ENCODE assay signal across 8 mouse cellular contexts in genomic region chr3:107036458-107037039, GRCm38 (mm10). TPM values are rescaled to one million over a fixed set of nuclear protein-coding genes. Genes with fewer than 3 reads are reported as not detected.
DNase-seq lines count a peak whose midpoint lies in the region; ATAC-seq lines count a peak whose summit lies in the region.

No protein-coding gene starts in this region.

- H3K27ac ChIP-seq in forebrain, embryonic 16.5 days (ENCODE audit: low read length): peak overlapping the region; percentile 87
- H3K27ac ChIP-seq in intestine, embryonic 16.5 days (ENCODE audit: low read length): no peak overlapping the region
- no peak overlapping the region for H3K27ac ChIP-seq in lung, embryonic 16.5 days (ENCODE audit: low read length)

- H3K4me2 ChIP-seq in forebrain, embryonic 16.5 days (ENCODE audit: low read length): peak overlapping the region; percentile 79
- peak overlapping the region; percentile 98 for H3K4me2 ChIP-seq in intestine, embryonic 16.5 days (ENCODE audit: low read depth, low read length)
- H3K4me2 ChIP-seq in lung, embryonic 16.5 days (ENCODE audit: low read depth, low read length): peak overlapping the region; percentile 99

- peaks cover 4% of the 10 kb centered on the region for H3K4me1 ChIP-seq in erythroblast, embryonic 14.5 days (ENCODE audit: control insufficient read depth)
- H3K4me1 ChIP-seq in forebrain, embryonic 16.5 days (replicated peaks; ENCODE audit: control insufficient read depth, insufficient read depth, low read length): peaks cover 45% of the 10 kb centered on the region
- H3K4me1 ChIP-seq in intestine, embryonic 16.5 days (ENCODE audit: control insufficient read depth, insufficient read depth, low read length): peaks cover 4% of the 10 kb centered on the region
- H3K4me1 ChIP-seq in lung, embryonic 16.5 days (replicated peaks; ENCODE audit: control insufficient read depth, insufficient read depth, low read length): peaks cover 12% of the 10 kb centered on the region

- no peaks in the 10 kb centered on the region for H3K9me3 ChIP-seq in erythroblast, embryonic 14.5 days (ENCODE audit: control insufficient read depth, low read length)
- H3K9me3 ChIP-seq in forebrain, embryonic 16.5 days (ENCODE audit: control insufficient read depth, low read length): no peaks in the 10 kb centered on the region
- H3K9me3 ChIP-seq in intestine, embryonic 16.5 days (ENCODE audit: control insufficient read depth, low read length): no peaks in the 10 kb centered on the region
- H3K9me3 ChIP-seq in lung, embryonic 16.5 days (ENCODE audit: control insufficient read depth, low read length): no peaks in the 10 kb centered on the region

- DNase-seq in WW6 (ENCODE audit: low read depth, low spot score): peak; percentile 16
- peak; percentile 54 for DNase-seq in right cerebral cortex, postnatal 4 days
- DNase-seq in ovary, postnatal 36 days (ENCODE audit: low spot score): no peak

- H3K36me3 ChIP-seq in erythroblast, embryonic 14.5 days (ENCODE audit: control insufficient read depth): no peaks in the 10 kb centered on the region
- no peaks in the 10 kb centered on the region for H3K36me3 ChIP-seq in forebrain, embryonic 16.5 days (ENCODE audit: control insufficient read depth, insufficient read depth)
- H3K36me3 ChIP-seq in intestine, embryonic 16.5 days (ENCODE audit: control insufficient read depth, insufficient read depth, low read length): no peaks in the 10 kb centered on the region
- no peaks in the 10 kb centered on the region for H3K36me3 ChIP-seq in lung, embryonic 16.5 days (ENCODE audit: control insufficient read depth, insufficient read depth, low read length)

- H3K4me3 ChIP-seq in erythroblast, embryonic 14.5 days (replicated peaks): peak overlapping the region; percentile 40
- peak overlapping the region; percentile 85 for H3K4me3 ChIP-seq in forebrain, embryonic 16.5 days (replicated peaks; ENCODE audit: low read length)
- H3K4me3 ChIP-seq in intestine, embryonic 16.5 days (ENCODE audit: low read length): peak overlapping the region; percentile 71
- peak overlapping the region; percentile 70 for H3K4me3 ChIP-seq in lung, embryonic 16.5 days (ENCODE audit: low read length)

- under 1% methylated on average over 55 of the region's 55 CpGs for WGBS in forebrain, embryonic 16.5 days
- WGBS in intestine, embryonic 16.5 days: under 1% methylated on average over 55 of the region's 55 CpGs
- WGBS in lung, embryonic 16.5 days: under 1% methylated on average over 49 of the region's 55 CpGs

- peaks cover 50% of the 10 kb centered on the region for H3K27me3 ChIP-seq in erythroblast, embryonic 14.5 days (ENCODE audit: control insufficient read depth)
- H3K27me3 ChIP-seq in forebrain, embryonic 16.5 days (replicated peaks; ENCODE audit: control insufficient read depth, insufficient read depth, low read length): no peaks in the 10 kb centered on the region
- peaks cover 13% of the 10 kb centered on the region for H3K27me3 ChIP-seq in intestine, embryonic 16.5 days (replicated peaks; ENCODE audit: control insufficient read depth, insufficient read depth, low read length)
- peaks cover 7% of the 10 kb centered on the region for H3K27me3 ChIP-seq in lung, embryonic 16.5 days (ENCODE audit: control insufficient read depth, insufficient read depth, low read depth, low read length)

- H3K9ac ChIP-seq in forebrain, embryonic 16.5 days (replicated peaks; ENCODE audit: low read depth, low read length): peak overlapping the region; percentile 92
- peak overlapping the region; percentile 73 for H3K9ac ChIP-seq in intestine, embryonic 16.5 days (ENCODE audit: low read depth, low read length)
- H3K9ac ChIP-seq in lung, embryonic 16.5 days (ENCODE audit: low read length): peak overlapping the region; percentile 81

- no peak for ATAC-seq in erythroblast, adult 5-6 weeks (replicated peaks; ENCODE audit: low FRiP score, poor library complexity, severe bottlenecking)
- peak; percentile 51 for ATAC-seq in forebrain, embryonic 16.5 days
- ATAC-seq in intestine, embryonic 16.5 days: no peak
- ATAC-seq in lung, embryonic 16.5 days (ENCODE audit: low read depth): no peak

RNA-seq across cellular contexts. Expression of gene Kcna3, which starts 0.6 kb away (rescaled TPM):
- not detected in 2 replicates for polyA plus RNA-seq in erythroblast, embryonic 14.5 days (2012)
- total RNA-seq in erythroblast, adult 5-6 weeks (2015; ENCODE audit: low replicate concordance): 4.4 TPM in 1 of 2 replicates, not detected in the other
- 1.5 and 1.7 TPM in 2 replicates for total RNA-seq in erythroblast, adult 5-6 weeks (2017; ENCODE audit: low replicate concordance)
- 14.7 and 15.7 TPM in 2 replicates for polyA plus RNA-seq in forebrain, embryonic 16.5 days (2015; fragmentation: Nextera tagmentation; extraction: Ambion mirVana)
- polyA plus RNA-seq in intestine, embryonic 16.5 days (2015; fragmentation: Nextera tagmentation; extraction: Ambion mirVana): 0.73 and 0.88 TPM in 2 replicates
- polyA plus RNA-seq in lung, embryonic 16.5 days (2015; fragmentation: Nextera tagmentation; extraction: Ambion mirVana): 1.7 and 1.9 TPM in 2 replicates
